Mouse (Mus musculus) midbrain, postnatal 0 days (tissue): ENCODE results near the gene Pds5a. TPM values are rescaled to one million over a fixed set of nuclear protein-coding genes. Genes with fewer than 3 reads are reported as not detected.

Experiments used
- ATAC-seq: fragments of 200-750 bp; cut with Nextera tagmentation; 2 replicates; pipeline ENCODE4 v1.8.0; 2017; ENCODE audit warnings: moderate number of reproducible peaks, mild to moderate bottlenecking, moderate TSS enrichment, moderate library complexity; ENCODE audit not compliant: low FRiP score
- DNase-seq: peaks from one replicate; pipeline ENCODE4 v3.0.0-alpha.2; 2015; ENCODE audit warnings: low spot score
- H3K27ac ChIP-seq: fragments of 300-500 bp; sonication (generic); 2 replicates; pipeline ENCODE4 v1.5.1; 2014; ENCODE audit warnings: low read depth, mild to moderate bottlenecking, low read length, mixed read lengths
- H3K27me3 ChIP-seq: fragments of 300-500 bp; sonication (generic); 2 replicates; pipeline ENCODE4 v1.6.1; 2014; ENCODE audit warnings: low read length, control low read depth, mixed read lengths; ENCODE audit not compliant: insufficient read depth
- H3K36me3 ChIP-seq: fragments of 300-500 bp; sonication (generic); 2 replicates; pipeline ENCODE4 v1.6.1; 2014; ENCODE audit warnings: low read length, control low read depth, mixed read lengths; ENCODE audit not compliant: insufficient read depth
- H3K4me1 ChIP-seq: fragments of 300-500 bp; sonication (generic); 2 replicates; pipeline ENCODE4 v1.6.1; 2014; ENCODE audit warnings: mild to moderate bottlenecking, control low read depth, antibody characterized with exemption, low read length, mixed read lengths; ENCODE audit not compliant: insufficient read depth
- H3K4me2 ChIP-seq: fragments of 300-500 bp; sonication (generic); 2 replicates; pipeline ENCODE4 v1.6.1; 2014; ENCODE audit warnings: low read depth, mild to moderate bottlenecking, low read length, mixed read lengths; ENCODE audit not compliant: poor library complexity, severe bottlenecking
- H3K4me3 ChIP-seq: fragments of 300-500 bp; sonication (generic); 2 replicates; pipeline ENCODE4 v1.5.1; 2014; ENCODE audit warnings: low read depth, mild to moderate bottlenecking, low read length, moderate library complexity
- H3K9ac ChIP-seq: fragments of 300-500 bp; sonication (generic); replicated peaks from 2 replicates; pipeline ENCODE4 v1.6.1; 2014; ENCODE audit warnings: mild to moderate bottlenecking, low read length, moderate library complexity, mixed read lengths; ENCODE audit not compliant: poor library complexity, severe bottlenecking
- H3K9me3 ChIP-seq: fragments of 300-500 bp; sonication (generic); 2 replicates; pipeline ENCODE4 v1.6.1; 2016; ENCODE audit warnings: low read length, control low read depth
- CTCF ChIP-seq: IDR thresholded peaks from 2 replicates; pipeline ENCODE4 v1.5.1; 2016; ENCODE audit warnings: antibody characterized with exemption, mild to moderate bottlenecking
- WGBS: fragments of 180-500 bp; shearing (Covaris S2); extraction: QIAGEN DNeasy Blood & Tissue Kit; methylation state at CpG from one replicate; pipeline ENCODE4 v1.1.7; 2014; 5-methylcytosine and 5-hydroxymethylcytosine counted together
- polyA plus RNA-seq: library from polyadenylated mRNA; unstranded; fragments of >200 nt; fragmentation: Nextera tagmentation; extraction: Ambion mirVana; gene quantifications from 2 replicates; pipeline ENCODE4 v1.2.1, GENCODE M21; 2015
- total RNA-seq: library from RNA; depleted of rRNA; stranded (reverse); fragments of >200 nt; gene quantifications from 2 replicates; pipeline ENCODE4 v1.2.3, GENCODE M21; 2014

The Pds5a gene
- total and polyA plus RNA-seq, 2 experiments from 2014 or later, result 21.2 to 66.5 TPM

DNA sequence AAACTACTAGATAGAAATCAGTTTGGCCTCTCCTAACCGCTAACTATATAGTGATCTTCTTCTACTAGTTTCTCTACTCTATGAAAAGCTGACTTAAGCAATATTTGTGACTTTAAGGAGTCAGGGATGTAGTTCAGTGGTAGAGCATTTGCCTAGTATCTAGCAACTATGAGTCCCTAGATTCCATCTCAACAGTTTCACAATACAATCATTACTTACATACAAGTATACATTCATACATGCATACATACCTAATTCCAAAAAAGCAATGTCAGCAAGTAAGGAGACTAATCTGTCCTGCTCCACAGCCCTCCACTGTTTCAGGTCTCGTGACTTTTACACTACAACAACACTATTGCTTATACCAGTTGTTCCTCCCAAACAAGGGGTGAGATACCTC, 36.1 kb downstream of the Pds5a start:
- Histone ChIP-seq H3K4me1 (no peaks in the 10 kb centered on the region), H3K27me3 (no peaks in the 10 kb centered on the region), H3K9ac (no peak overlapping the region), H3K4me2 (no peak overlapping the region), H3K36me3 (0 out of 2 replicates have a peak, but pooled peaks cover 3% of the 10 kb centered on the region), H3K9me3 (no peaks in the 10 kb centered on the region), H3K27ac (no peak overlapping the region), H3K4me3 (no peak overlapping the region)
- ATAC-seq, result no peak
- TF ChIP-seq CTCF, result no peak
- 93% methylated on average over 2 of the region's 2 CpGs for WGBS
- no peak for DNase-seq

DNA sequence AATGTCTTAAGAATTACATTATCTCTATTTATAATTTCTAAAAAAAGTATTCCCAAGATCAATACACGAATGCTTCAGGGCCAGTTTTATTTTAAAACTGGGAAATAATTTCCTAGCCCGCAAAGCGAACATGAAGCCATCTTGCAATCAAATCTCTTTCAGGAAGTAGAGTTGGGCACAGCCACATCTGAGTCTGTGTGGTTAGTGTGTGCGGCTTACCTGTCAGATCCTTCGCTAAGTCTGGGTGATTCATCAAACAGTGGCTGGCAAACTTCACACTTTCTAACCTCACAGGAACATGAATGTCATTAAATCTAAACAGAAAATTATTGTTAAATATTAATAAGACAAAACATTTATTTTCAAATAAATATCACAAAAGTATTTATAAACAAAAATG, 44.3 kb downstream of the Pds5a start:
- no peak for DNase-seq
- Histone ChIP-seq H3K4me1 (no peaks in the 10 kb centered on the region), H3K4me2 (no peak overlapping the region), H3K9ac (no peak overlapping the region), H3K27me3 (no peaks in the 10 kb centered on the region), H3K9me3 (no peaks in the 10 kb centered on the region), H3K27ac (no peak overlapping the region), H3K4me3 (no peak overlapping the region), H3K36me3 (peaks cover 22% of the 10 kb centered on the region)
- 96% methylated on average over 5 of the region's 5 CpGs for WGBS
- TF ChIP-seq CTCF, result no peak
- no peak for ATAC-seq

- H3K9me3 ChIP-seq, result no peaks in the 10 kb centered on the region
- peaks cover 25% of the 10 kb centered on the region for H3K36me3 ChIP-seq
- no peak overlapping the region for H3K9ac ChIP-seq
- no peak overlapping the region for H3K4me3 ChIP-seq
- ATAC-seq (no peak), DNase-seq (no peak)
- TF ChIP-seq CTCF, result no peak
- no peaks in the 10 kb centered on the region for H3K27me3 ChIP-seq
- H3K4me2 ChIP-seq, result no peak overlapping the region
- WGBS, result 100% methylated on average over 1 of the region's 1 CpGs
- no peaks in the 10 kb centered on the region for H3K4me1 ChIP-seq
- no peak overlapping the region for H3K27ac ChIP-seq
Measured at GRCm38 (mm10) chr5:65638896-65639295, 59.2 kb downstream of the Pds5a start.

DNA sequence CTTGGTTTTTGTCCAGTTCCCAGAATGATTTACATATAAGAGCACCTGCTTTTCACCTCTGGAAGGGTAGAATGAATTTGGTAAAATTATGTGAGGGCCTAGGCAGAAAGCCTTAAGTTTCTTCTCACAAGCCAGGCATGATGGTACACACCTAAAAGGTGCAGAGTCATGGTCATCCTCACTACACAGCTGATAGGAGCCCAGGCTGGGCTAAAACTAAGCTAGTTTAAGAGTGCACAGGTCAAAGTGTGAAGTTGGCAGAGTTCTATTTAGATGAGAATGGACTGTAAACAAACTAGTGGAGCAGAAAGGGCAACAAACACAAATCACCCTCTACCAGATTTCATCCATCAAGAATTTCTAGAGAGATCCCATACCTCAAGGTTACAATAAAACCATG, 73.7 kb downstream of the Pds5a start:
- Histone ChIP-seq H3K4me2 (no peak overlapping the region), H3K36me3 (peaks cover 9% of the 10 kb centered on the region; the same call in 1 of the 2 replicates), H3K27me3 (no peaks in the 10 kb centered on the region), H3K9me3 (no peaks in the 10 kb centered on the region), H3K27ac (no peak overlapping the region), H3K4me1 (no peaks in the 10 kb centered on the region), H3K4me3 (no peak overlapping the region), H3K9ac (no peak overlapping the region)
- no peak for TF ChIP-seq CTCF
- DNase-seq (no peak), ATAC-seq (no peak)

GRCm38 (mm10) chr5:65613152-65613924, 84.7 kb downstream of the Pds5a start:
- no peak overlapping the region for H3K4me2 ChIP-seq
- WGBS, result 84% methylated on average over 9 of the region's 9 CpGs
- H3K9ac ChIP-seq, result no peak overlapping the region
- no peaks in the 10 kb centered on the region for H3K27me3 ChIP-seq
- no peaks in the 10 kb centered on the region for H3K4me1 ChIP-seq
- no peak for TF ChIP-seq CTCF
- H3K9me3 ChIP-seq, result no peaks in the 10 kb centered on the region
- H3K4me3 ChIP-seq, result no peak overlapping the region
- ATAC-seq (no peak), DNase-seq (no peak)
- H3K36me3 ChIP-seq, result peaks cover 10% of the 10 kb centered on the region
- no peak overlapping the region for H3K27ac ChIP-seq

DNA sequence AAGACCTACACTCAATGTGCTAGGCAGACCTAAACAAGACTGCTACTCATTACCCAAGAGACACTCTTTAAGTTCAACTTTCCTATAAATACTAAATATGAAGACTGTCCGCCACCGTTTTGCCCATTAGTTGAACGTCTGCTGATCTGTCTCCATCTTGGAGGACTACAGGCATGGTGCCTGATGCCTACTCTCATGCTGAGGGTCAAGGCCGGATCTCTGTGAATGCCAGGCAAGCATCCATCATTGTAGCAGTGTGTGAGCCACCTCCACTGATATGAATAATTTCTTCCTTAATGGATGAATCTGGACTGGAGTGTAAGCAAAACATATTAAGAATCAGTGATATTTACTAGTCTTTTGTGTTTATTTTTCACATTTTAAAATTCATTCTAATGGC, 87.5 kb downstream of the Pds5a start:
- 93% methylated on average over 4 of the region's 4 CpGs for WGBS
- Histone ChIP-seq H3K4me2 (no peak overlapping the region), H3K27ac (no peak overlapping the region), H3K27me3 (no peaks in the 10 kb centered on the region), H3K9ac (no peak overlapping the region), H3K36me3 (peaks cover 2% of the 10 kb centered on the region), H3K4me3 (no peak overlapping the region), H3K9me3 (no peaks in the 10 kb centered on the region), H3K4me1 (no peaks in the 10 kb centered on the region)
- DNase-seq (no peak), ATAC-seq (no peak)
- TF ChIP-seq CTCF, result no peak
